Mouse (Mus musculus) cortical plate, adult 2 months (tissue): ENCODE measurements at regions not wholly inside any gene's neighbourhood (a gene's known extent, or its start where the extent isn't known, plus 50 kb on each side); places are given as distances from the start of the nearest gene placed in this dataset.
A peak's percentile ranks its signal among the peaks of the same experiment; 100 is the strongest.

Experiments used
- H3K27ac ChIP-seq: fragments of 200-500 bp; 2 replicates; pipeline ENCODE4 v1.5.1; 2012; ENCODE audit warnings: low read length, control low read depth, inconsistent platforms; ENCODE audit not compliant: insufficient read depth
- H3K4me1 ChIP-seq: fragments of 200-500 bp; 2 replicates; pipeline ENCODE4 v1.6.1; 2011; ENCODE audit warnings: low read length; ENCODE audit not compliant: control insufficient read depth, insufficient read depth
- H3K4me3 ChIP-seq: fragments of 200-500 bp; 2 replicates; pipeline ENCODE4 v1.5.1; 2011; ENCODE audit warnings: mild to moderate bottlenecking, low read length, control low read depth; ENCODE audit not compliant: insufficient read depth
- CTCF ChIP-seq: fragments of 200-500 bp; IDR thresholded peaks from 2 replicates; pipeline ENCODE4 v1.5.1; 2011; ENCODE audit warnings: mild to moderate bottlenecking, control low read depth, low read length; ENCODE audit not compliant: insufficient read depth; ENCODE audit errors: extremely low read depth
- POLR2A ChIP-seq: fragments of 200-500 bp; IDR thresholded peaks from 2 replicates; pipeline ENCODE4 v1.6.1; 2011; ENCODE audit warnings: mild to moderate bottlenecking, low read length, control low read depth; ENCODE audit not compliant: insufficient read depth; ENCODE audit errors: extremely low read depth

- peak overlapping the region; percentile 73; the same call in 1 of the 2 replicates for H3K27ac ChIP-seq
- no peak overlapping the region for H3K4me3 ChIP-seq
- TF ChIP-seq POLR2A, result no peak
- TF ChIP-seq CTCF, result no peak
- H3K4me1 ChIP-seq, result peaks cover 3% of the 10 kb centered on the region; the same call in 1 of the 2 replicates
Measured at GRCm38 (mm10) chr5:54242126-54242525, 243.8 kb downstream of the Stim2 start.

GRCm38 (mm10) chr5:54252038-54252437, 253.7 kb downstream of the Stim2 start:
- no peaks in the 10 kb centered on the region for H3K4me1 ChIP-seq
- no peak overlapping the region for H3K27ac ChIP-seq
- no peak overlapping the region for H3K4me3 ChIP-seq
- TF ChIP-seq POLR2A (no peak), CTCF (no peak)

- Histone ChIP-seq H3K27ac (no peak overlapping the region), H3K4me1 (no peaks in the 10 kb centered on the region), H3K4me3 (no peak overlapping the region)
- TF ChIP-seq CTCF (no peak), POLR2A (no peak)
Measured at GRCm38 (mm10) chr5:54254005-54254404, 255.7 kb downstream of the Stim2 start.

- Histone ChIP-seq H3K4me1 (no peaks in the 10 kb centered on the region), H3K27ac (no peak overlapping the region), H3K4me3 (no peak overlapping the region)
- TF ChIP-seq POLR2A (no peak), CTCF (peak; percentile 73)
Measured at GRCm38 (mm10) chr5:54258087-54258733, 259.9 kb downstream of the Stim2 start.

GRCm38 (mm10) chr5:54264867-54265434, 266.7 kb downstream of the Stim2 start:
- Histone ChIP-seq H3K4me1 (no peaks in the 10 kb centered on the region), H3K27ac (no peak overlapping the region), H3K4me3 (no peak overlapping the region)
- TF ChIP-seq POLR2A, result no peak
- no peak for TF ChIP-seq CTCF

- TF ChIP-seq POLR2A, result no peak
- no peak for TF ChIP-seq CTCF
- no peak overlapping the region for H3K27ac ChIP-seq
- H3K4me1 ChIP-seq, result no peaks in the 10 kb centered on the region
- H3K4me3 ChIP-seq, result no peak overlapping the region
Measured at GRCm38 (mm10) chr5:54267905-54268590, 269.7 kb downstream of the Stim2 start.

- Histone ChIP-seq H3K4me1 (no peaks in the 10 kb centered on the region; the same call in 1 of the 2 replicates), H3K27ac (no peak overlapping the region), H3K4me3 (no peak overlapping the region)
- TF ChIP-seq CTCF (no peak), POLR2A (no peak)
Measured at GRCm38 (mm10) chr5:54279357-54279756, 281.1 kb downstream of the Stim2 start.

GRCm38 (mm10) chr5:54280670-54281069, 282.4 kb downstream of the Stim2 start:
- Histone ChIP-seq H3K27ac (no peak overlapping the region), H3K4me1 (no peaks in the 10 kb centered on the region; the same call in 1 of the 2 replicates), H3K4me3 (no peak overlapping the region)
- TF ChIP-seq POLR2A (no peak), CTCF (no peak)

- Histone ChIP-seq H3K27ac (no peak overlapping the region), H3K4me3 (no peak overlapping the region), H3K4me1 (no peaks in the 10 kb centered on the region; the same call in 1 of the 2 replicates)
- TF ChIP-seq POLR2A (no peak), CTCF (no peak)
Measured at GRCm38 (mm10) chr5:54281121-54281520, 282.8 kb downstream of the Stim2 start.
